Mouse (Mus musculus) left cerebral cortex, postnatal 25 days (tissue): ENCODE measurements at regions not wholly inside any gene's neighbourhood (a gene's known extent, or its start where the extent isn't known, plus 50 kb on each side); places are given as distances from the start of the nearest gene placed in this dataset.

Source experiments
- DNase-seq, 2 experiments: peaks; one replicate each; pipeline ENCODE4 v3.0.0; 2022; ENCODE audit warnings: low spot score in 2 of 2, mixed read lengths in 1 of 2
- intact Hi-C: fragments of 180-260 bp; cut with DNase I; formaldehyde crosslinking; loops from one replicate; pipeline ENCODE4 v1.15.1; 2025

DNA sequence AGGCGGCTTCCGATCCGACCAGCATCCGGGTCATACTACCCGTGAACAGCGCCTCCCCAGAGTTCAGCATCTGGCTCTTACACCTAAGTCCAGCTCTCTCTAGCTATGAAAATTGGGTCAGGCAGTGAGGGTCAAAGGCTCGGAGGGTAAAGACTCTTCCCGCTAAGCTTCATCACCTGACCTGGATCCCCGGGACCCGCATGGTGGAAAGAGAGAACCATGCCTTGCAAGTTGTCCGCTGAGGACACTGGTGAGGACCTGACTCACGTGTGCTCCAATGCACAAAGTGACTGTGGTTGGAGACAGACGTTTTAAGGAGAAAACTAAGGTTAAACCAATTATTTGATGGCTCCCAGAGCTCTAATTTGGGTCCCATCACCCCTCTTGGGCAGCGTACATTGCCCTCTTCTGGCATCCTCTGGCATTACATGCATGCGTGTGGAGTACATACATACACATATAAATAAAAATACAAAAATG lies 74.6 kb upstream of the Sall4 start:
- intact Hi-C loops: loop anchor here (5.0 kb wide), 1 partner anchor 75 kb away; the partner anchor contains the start of gene Sall4
- DNase-seq: no peak

DNA sequence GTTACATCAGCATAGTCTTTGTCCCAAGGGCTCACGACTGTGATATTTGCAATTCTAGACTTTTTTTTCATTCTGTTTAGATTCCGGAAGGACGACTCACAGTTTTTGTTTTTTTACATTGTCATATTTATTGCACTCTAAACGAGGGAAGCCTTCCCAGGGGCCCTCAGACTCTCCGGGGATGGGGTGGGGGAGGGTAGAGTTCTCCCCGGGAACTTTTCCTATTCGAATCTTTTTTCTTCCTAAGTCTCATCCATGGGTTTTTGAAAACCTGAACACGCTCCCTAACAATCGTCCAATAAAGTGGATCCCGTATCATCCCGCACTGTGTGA lies 73.9 kb upstream of the Sall4 start:
- no peak for DNase-seq
- intact Hi-C loops: loop anchor here (5.0 kb wide), 1 partner anchor 74 kb away; the partner anchor contains the start of gene Sall4

DNA sequence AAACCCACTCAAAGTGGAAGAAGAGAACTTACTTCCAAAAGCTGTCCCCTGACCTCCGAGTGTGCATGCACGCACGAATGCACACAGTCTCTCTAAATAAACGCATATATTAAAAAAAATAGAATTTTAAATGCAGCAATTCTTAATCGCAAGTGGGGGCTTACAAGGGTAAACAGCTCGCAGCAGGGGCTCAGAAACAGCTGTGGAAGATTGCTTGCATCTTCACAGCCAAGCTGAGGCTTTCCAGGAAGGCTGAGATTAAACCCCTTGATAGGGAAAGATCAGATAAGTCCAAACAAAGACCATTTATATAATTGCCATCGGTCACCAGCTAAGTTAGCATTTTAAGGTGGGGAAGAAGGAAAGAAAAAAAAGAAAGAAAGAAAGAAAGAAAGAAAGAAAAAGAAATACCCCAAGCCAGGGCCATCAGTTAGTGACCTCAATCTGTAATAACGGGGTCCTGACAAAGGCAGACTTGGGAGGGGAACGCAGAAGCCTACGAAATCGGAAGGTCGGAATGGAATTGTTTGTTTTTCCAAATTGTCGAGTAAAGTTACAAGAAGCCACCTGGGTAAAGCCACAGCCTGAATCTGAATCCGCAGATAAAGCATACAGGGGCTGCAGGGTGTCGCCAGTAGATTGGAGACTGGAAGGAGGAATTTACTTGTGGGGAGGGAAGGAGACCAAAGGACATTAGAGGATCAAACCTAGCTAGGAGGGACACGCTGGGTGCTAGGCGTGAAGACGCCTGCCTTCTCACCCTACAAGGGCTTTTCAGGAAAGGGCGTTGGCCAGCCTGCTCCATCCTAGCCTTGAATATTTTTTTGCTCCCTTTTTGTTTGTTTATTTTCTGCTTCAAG lies 73.3 kb upstream of the Sall4 start:
- no peak for DNase-seq
- intact Hi-C loops: loop anchor here (5.0 kb wide), 1 partner anchor 74 kb away; the partner anchor contains the start of gene Sall4

DNA sequence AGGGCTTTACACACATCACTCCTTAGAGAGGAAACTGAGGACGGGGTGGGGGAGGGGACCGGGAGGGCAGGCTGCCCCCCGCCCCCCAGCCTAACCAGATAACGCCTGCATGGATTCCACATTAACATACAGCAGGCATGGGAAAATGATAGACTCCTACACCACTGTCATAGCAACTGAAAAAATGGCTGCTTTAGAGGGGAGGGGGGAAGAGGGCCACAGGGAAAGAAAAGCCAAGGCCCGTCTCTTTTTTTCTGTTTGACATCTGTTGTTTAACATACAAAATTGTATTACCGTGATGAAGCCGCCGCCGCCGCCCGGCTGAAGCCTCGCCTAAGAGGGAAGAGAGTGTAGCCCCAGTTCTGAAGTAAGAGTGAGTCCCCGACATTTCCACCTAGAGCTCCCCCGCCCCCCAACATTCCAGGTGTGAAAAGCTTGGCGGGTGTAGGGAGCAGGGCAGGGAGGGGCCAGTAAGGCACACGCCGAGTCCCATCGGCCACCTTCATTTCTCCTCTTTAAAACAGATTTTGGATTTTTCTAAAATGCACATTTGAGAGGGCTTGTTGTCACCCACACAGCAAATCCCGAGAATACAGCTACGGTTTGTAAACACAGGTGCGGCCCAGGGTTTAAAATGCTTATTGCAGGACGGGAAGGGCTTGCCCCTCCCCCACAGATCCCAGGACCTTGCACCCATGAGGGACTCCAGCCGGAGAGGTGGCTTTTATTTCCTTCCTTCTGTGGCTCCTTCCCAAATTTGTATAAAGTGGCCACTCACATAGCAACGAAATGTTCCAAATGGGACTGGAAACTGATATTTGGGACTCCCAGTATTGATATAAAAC lies 72.3 kb upstream of the Sall4 start:
- intact Hi-C loops: loop anchor here (5.0 kb wide), 1 partner anchor 73 kb away; the partner anchor contains the start of gene Sall4

DNA sequence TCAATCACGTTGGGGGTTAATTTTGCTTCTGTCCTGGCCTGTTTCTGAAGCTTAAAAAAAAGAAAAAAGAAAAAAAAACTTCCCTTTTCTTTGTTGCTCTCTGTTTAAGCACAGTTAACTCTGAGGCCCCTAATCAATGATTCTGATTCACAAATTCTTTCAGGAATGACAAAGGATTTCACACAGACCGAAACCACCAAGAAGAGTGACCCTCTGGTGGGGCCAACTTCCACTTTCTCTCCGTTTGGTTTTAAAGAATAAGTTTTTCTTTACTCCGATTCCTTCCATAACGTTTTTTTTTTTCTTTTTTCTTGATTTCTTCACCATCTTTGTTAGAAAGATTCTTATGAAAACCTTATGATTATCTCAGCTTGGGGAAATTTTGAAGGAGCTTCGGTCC lies 71.5 kb upstream of the Sall4 start:
- DNase-seq: no peak
- intact Hi-C loops: no loop called here

More for the DNA sequence above, 72.3 kb upstream of the Sall4 start:
- peak in 1 of 2 experiments; percentile 2 for DNase-seq

DNA sequence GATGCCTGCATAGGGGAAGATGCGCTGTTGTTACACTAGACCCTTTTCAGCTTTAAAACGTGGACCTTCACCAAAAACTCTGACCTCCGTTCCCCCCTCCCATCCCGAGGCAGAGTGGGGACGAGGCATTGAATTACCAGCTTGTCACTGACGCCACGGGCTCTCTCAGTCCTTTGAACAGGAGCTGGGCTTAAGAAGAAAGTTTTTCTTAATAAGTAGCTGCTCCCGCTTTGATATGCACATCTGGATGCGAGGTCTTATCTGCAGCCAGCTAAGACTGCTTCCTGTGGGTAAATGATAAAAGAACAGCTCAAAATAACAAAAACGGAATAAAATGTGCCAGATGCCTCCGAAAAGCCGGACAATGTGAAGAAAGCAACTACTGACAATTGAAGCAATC lies 70.9 kb upstream of the Sall4 start:
- DNase-seq: no peak
- intact Hi-C loops: no loop called here

DNA sequence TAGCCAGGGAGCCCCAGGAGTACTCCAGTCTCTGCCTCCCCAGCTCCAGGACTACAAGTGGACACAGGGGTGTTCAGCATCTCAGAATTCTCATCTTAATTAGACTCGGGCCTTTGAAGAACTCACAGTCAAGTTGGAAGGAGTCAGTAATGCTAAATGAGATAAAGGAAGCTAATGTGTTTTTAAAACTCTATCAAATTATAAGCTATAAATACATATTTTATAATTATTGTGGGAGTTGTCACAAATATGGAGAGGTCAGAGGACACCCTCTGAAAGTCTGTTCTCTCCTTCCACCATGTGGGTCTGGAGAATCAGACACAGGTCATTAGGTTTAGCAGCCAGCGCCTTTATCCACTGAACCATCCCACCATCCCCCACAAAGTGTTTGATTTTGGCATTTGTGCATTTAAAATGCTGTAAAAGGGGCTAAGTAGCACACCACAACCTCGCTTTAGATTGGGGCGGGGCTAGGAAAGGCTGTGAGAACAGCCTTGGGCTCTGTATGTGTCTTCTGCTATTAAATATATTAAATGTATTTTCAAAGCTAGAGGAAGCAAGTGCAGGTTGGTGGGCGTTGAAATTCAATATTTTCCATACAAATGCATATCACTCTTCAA lies 70.3 kb upstream of the Sall4 start:
- DNase-seq: no peak
- intact Hi-C loops: no loop called here

DNA sequence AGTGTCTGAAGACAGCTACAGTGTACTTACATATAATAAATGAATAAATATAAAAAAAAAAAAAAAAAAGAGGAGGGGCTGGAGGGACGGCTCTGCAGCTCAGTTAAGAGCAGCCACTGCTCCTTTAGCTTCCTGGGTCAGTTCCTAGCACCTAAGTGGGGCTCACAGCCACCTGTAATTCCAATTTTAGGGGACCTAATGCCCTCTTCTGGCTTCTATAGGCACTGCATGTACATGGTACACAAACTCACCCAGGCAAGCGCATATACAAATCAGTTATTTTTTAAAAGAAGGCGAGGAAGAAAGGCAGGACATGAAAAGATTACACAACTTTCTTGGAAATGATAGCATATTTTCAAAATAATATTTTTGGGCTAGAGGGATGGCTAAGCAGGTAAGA lies 67.0 kb upstream of the Sall4 start:
- no peak for DNase-seq
- intact Hi-C loops: no loop called here

DNA sequence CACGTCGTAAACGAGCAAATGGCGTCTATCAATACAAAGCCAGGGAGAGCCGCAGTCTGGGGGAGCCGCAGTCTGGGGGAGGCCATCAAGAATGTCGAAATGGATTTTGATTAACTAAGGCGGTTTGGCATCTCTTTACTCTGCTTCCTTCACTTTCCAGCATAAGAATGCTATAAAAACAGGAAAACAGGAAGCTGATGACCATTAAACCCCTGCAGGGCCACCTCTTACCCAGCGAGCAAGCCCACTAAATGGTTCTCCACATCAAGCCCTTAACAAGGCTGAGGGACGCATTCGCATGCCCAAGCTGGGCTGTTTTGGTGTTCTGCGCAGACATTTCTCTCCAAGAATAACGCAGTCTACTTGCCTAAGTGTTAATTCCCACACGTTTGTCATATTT lies 64.0 kb upstream of the Sall4 start:
- DNase-seq: no peak
- intact Hi-C loops: no loop called here

DNA sequence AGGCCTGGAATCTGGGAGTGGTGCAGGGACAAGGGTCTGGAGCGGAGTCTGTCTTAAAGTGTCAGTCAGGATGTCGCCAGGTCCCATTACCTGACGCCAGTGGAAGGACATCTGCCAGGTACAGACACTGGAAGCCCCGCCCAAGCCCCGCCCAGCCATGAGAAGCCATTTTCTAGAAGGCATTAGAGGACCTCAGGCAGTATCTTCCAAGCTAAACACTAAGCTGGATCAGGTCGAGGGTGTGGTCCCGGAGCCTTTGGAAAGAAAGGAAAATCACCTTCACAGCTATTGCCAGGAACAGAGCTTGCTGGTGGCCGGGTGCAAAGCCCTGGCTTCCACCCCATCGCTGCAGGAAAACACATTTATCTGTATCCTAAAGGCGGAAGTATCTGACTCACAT lies 52.9 kb upstream of the Sall4 start:
- DNase-seq: no peak
- intact Hi-C loops: no loop called here
